Mouse (Mus musculus): Measurements from ENCODE around the gene Camk2g.

DNA sequence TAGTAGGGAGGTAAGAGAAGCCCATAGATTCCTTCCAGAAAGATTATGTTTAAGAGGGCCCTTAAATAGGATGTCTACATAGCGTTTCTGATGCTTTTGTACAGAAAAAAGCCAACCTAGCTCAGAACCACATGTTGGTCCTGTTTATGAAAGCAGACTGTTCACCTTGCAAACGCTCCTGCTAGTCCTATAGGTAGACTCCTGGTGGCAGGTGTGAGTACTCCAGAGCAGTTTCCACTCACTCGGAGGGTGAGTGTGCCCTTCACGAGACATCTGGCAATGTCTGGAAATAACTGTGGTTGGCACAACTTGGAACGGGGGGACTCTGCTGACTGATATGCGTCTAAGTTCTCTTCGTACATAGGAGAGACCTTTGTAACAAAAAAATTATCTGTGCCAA is 26.0 kb downstream of the Camk2g start:
- TF ChIP-seq POLR2A (IDR thresholded peaks at IDR 0.05; ENCODE audit: low read depth, low read length) (no peak), CTCF (IDR thresholded peaks at IDR 0.05; ENCODE audit: extremely low read depth, insufficient read length, insufficient replicate concordance, low read depth, low read length) (no peak)
